Mouse (Mus musculus): ENCODE data around the gene Plscr3.

GRCm38 (mm10) chr11:69848021-69848420 is 1.8 kb downstream of the Plscr3 start:
- TF ChIP-seq CTCF (IDR thresholded peaks at IDR 0.05; ENCODE audit: borderline replicate concordance, insufficient read depth, low read depth, low read length) (no peak), POLR2A (IDR thresholded peaks at IDR 0.05; ENCODE audit: borderline replicate concordance, insufficient read depth, low read length) (no peak)

Data from cerebellum, adult 2 months (tissue).